ENCODE assay signal across 26 mouse cellular contexts in the genomic region with DNA sequence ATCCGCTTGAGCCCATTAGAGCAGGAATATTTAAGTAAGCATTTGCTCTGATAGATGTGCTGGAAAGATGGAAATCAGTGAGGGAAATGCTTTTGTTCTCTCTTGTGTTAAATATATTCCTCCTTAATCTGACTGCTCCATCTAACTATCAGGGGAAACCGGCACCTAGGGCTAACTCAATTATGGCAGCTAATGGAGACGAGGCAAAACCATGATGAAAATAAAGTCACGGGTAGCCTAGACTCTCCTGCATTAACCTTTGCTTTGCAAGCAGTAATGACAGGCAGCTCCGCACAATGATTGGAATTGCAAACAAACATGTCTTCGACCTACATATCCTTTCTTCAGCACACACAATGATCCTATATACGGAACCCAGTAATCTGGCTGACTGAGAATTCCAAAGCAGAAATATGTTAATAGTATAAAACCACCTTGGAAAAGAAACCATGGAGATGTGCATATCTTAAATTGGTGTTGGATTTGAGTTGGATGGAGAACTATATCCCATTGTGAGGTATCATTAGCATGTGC.
DNase-seq lines count a peak whose midpoint lies in the region; ATAC-seq and TF ChIP-seq lines count a peak whose summit lies in the region.
"Had no signal": no experiment of that assay in that cellular context is flagged by ENCODE, and none has a peak within 500 bp of the region (broad histone marks: within the 10 kb centered on the region; RNA-seq: fewer than 3 reads in every experiment).

No protein-coding gene starts in this region.

- H3K27ac ChIP-seq in hindbrain, embryonic 11.5 days (ENCODE audit: low read depth, low read length), result 0 out of 2 replicates have a peak overlapping the region, but pooled peaks have one; percentile 36
- no peak overlapping the region for H3K27ac ChIP-seq in hindbrain, postnatal 0 days
- H3K27ac ChIP-seq in neural tube, embryonic 14.5 days (ENCODE audit: low read depth, low read length), result 0 out of 2 replicates have a peak overlapping the region, but pooled peaks have one; percentile 8
- no peak overlapping the region for H3K27ac ChIP-seq in neural tube, embryonic 15.5 days (replicated peaks)
- peak overlapping the region; percentile 66 for H3K27ac ChIP-seq in midbrain, embryonic 14.5 days (replicated peaks; ENCODE audit: low read depth, low read length)
- H3K27ac ChIP-seq in kidney, adult 2 months (ENCODE audit: insufficient read depth, low read depth, low read length), result no peak overlapping the region
- H3K27ac ChIP-seq: embryonic facial prominence, embryonic 13.5 days; forebrain, embryonic 10.5 days; liver, embryonic 14.5 days had no signal

- no peaks in the 10 kb centered on the region for H3K9me3 ChIP-seq in hindbrain, embryonic 11.5 days (ENCODE audit: control insufficient read depth, low read length)
- no peaks in the 10 kb centered on the region for H3K9me3 ChIP-seq in hindbrain, postnatal 0 days (ENCODE audit: low read length)
- no peaks in the 10 kb centered on the region for H3K9me3 ChIP-seq in neural tube, embryonic 14.5 days (ENCODE audit: control insufficient read depth, low read length)
- no peaks in the 10 kb centered on the region for H3K9me3 ChIP-seq in neural tube, embryonic 15.5 days (replicated peaks)
- H3K9me3 ChIP-seq in midbrain, embryonic 14.5 days (ENCODE audit: control insufficient read depth, low read length), result no peaks in the 10 kb centered on the region
- H3K9me3 ChIP-seq: embryonic facial prominence, embryonic 13.5 days; forebrain, embryonic 10.5 days had no signal

- no peak overlapping the region for H3K4me3 ChIP-seq in hindbrain, embryonic 11.5 days (ENCODE audit: low read depth, low read length)
- H3K4me3 ChIP-seq in hindbrain, postnatal 0 days (ENCODE audit: low read length), result no peak overlapping the region
- no peak overlapping the region for H3K4me3 ChIP-seq in neural tube, embryonic 14.5 days (ENCODE audit: low read depth, low read length)
- no peak overlapping the region for H3K4me3 ChIP-seq in neural tube, embryonic 15.5 days (replicated peaks)
- no peak overlapping the region for H3K4me3 ChIP-seq in midbrain, embryonic 14.5 days (replicated peaks; ENCODE audit: low read depth, low read length)
- no peak overlapping the region for H3K4me3 ChIP-seq in kidney, adult 2 months (ENCODE audit: insufficient read depth, low read depth, low read length)
- H3K4me3 ChIP-seq: embryonic facial prominence, embryonic 13.5 days; forebrain, embryonic 10.5 days; myocyte had no signal

- H3K4me1 ChIP-seq in hindbrain, embryonic 11.5 days (replicated peaks; ENCODE audit: control insufficient read depth, insufficient read depth, low read length), result no peaks in the 10 kb centered on the region
- no peaks in the 10 kb centered on the region; the same call in 1 of the 2 replicates for H3K4me1 ChIP-seq in hindbrain, postnatal 0 days (ENCODE audit: insufficient read depth, low read length)
- peaks cover 11% of the 10 kb centered on the region; the same call in 1 of the 2 replicates for H3K4me1 ChIP-seq in neural tube, embryonic 14.5 days (ENCODE audit: control insufficient read depth, insufficient read depth, low read length)
- H3K4me1 ChIP-seq in neural tube, embryonic 15.5 days, result peaks cover 13% of the 10 kb centered on the region; the same call in 1 of the 2 replicates
- H3K4me1 ChIP-seq in midbrain, embryonic 14.5 days (ENCODE audit: control insufficient read depth, insufficient read depth, low read length), result peaks cover 31% of the 10 kb centered on the region
- H3K4me1 ChIP-seq in kidney, adult 2 months (ENCODE audit: control insufficient read depth, insufficient read depth, low read length), result no peaks in the 10 kb centered on the region
- H3K4me1 ChIP-seq: embryonic facial prominence, embryonic 13.5 days; forebrain, embryonic 10.5 days had no signal

- H3K27me3 ChIP-seq in hindbrain, embryonic 11.5 days (ENCODE audit: control insufficient read depth, insufficient read depth, low read length), result no peaks in the 10 kb centered on the region
- no peaks in the 10 kb centered on the region for H3K27me3 ChIP-seq in hindbrain, postnatal 0 days (ENCODE audit: insufficient read depth, low read length)
- no peaks in the 10 kb centered on the region for H3K27me3 ChIP-seq in neural tube, embryonic 14.5 days (ENCODE audit: control insufficient read depth, insufficient read depth, low read length)
- no peaks in the 10 kb centered on the region for H3K27me3 ChIP-seq in neural tube, embryonic 15.5 days (replicated peaks)
- no peaks in the 10 kb centered on the region for H3K27me3 ChIP-seq in midbrain, embryonic 14.5 days (ENCODE audit: control insufficient read depth, insufficient read depth, low read length)
- H3K27me3 ChIP-seq in kidney, adult 2 months (replicated peaks; ENCODE audit: control insufficient read depth, insufficient read depth, low read length), result no peaks in the 10 kb centered on the region

- no peak overlapping the region for H3K4me2 ChIP-seq in hindbrain, embryonic 11.5 days (replicated peaks; ENCODE audit: low read depth, low read length)
- H3K4me2 ChIP-seq in hindbrain, postnatal 0 days (ENCODE audit: low read depth, low read length), result no peak overlapping the region
- H3K4me2 ChIP-seq in neural tube, embryonic 14.5 days (ENCODE audit: low read depth, low read length), result no peak overlapping the region
- no peak overlapping the region for H3K4me2 ChIP-seq in neural tube, embryonic 15.5 days
- no peak overlapping the region for H3K4me2 ChIP-seq in midbrain, embryonic 14.5 days (ENCODE audit: low read length)
- H3K4me2 ChIP-seq: embryonic facial prominence, embryonic 13.5 days had no signal

- no peaks in the 10 kb centered on the region for H3K36me3 ChIP-seq in hindbrain, embryonic 11.5 days (ENCODE audit: control insufficient read depth, insufficient read depth, low read length)
- no peaks in the 10 kb centered on the region; the same call in 1 of the 2 replicates for H3K36me3 ChIP-seq in hindbrain, postnatal 0 days (ENCODE audit: insufficient read depth, low read length)
- H3K36me3 ChIP-seq in neural tube, embryonic 14.5 days (ENCODE audit: control insufficient read depth, insufficient read depth, low read length), result no peaks in the 10 kb centered on the region
- H3K36me3 ChIP-seq in neural tube, embryonic 15.5 days, result no peaks in the 10 kb centered on the region
- 0 out of 2 replicates have a peak, but pooled peaks cover under 1% of the 10 kb centered on the region for H3K36me3 ChIP-seq in midbrain, embryonic 14.5 days (ENCODE audit: control insufficient read depth, insufficient read depth, low read length)
- no peaks in the 10 kb centered on the region for H3K36me3 ChIP-seq in kidney, adult 2 months (ENCODE audit: control insufficient read depth, insufficient read depth, low read length)
- H3K36me3 ChIP-seq: embryonic facial prominence, embryonic 13.5 days; forebrain, embryonic 10.5 days had no signal

- no peak for TF ChIP-seq CTCF in hindbrain, postnatal 0 days (IDR thresholded peaks at IDR 0.05; ENCODE audit: low read depth)
- TF ChIP-seq CTCF in kidney, adult 2 months (conservative IDR thresholded peaks at IDR 0.05; ENCODE audit: insufficient read depth, insufficient read length, low read depth, low read length), result no peak

- no peak for TF ChIP-seq POLR2A in kidney, adult 2 months (IDR thresholded peaks at IDR 0.05; ENCODE audit: low read depth, low read length)

- no peak for DNase-seq in hindbrain, embryonic 11.5 days (ENCODE audit: low spot score)
- no peak for DNase-seq in hindbrain, postnatal 0 days (ENCODE audit: low spot score)
- no peak for DNase-seq in midbrain, embryonic 14.5 days
- no peak for DNase-seq in adrenal gland, adult 18-20 months (ENCODE audit: low spot score in 2 of 2)
- DNase-seq in kidney, adult 2 months, result no peak
- DNase-seq: adrenal gland, postnatal 14 days; cerebellum, adult 18-20 months; cerebellum, postnatal 10 days; gastrocnemius, postnatal 14 days; heart, postnatal 14 days; kidney, postnatal 14 days; layer of hippocampus, adult 9-11 months; liver; lung, adult 2 months; lung, postnatal 10 days; right cerebral cortex, postnatal 25 days; thymus, adult 2 months; thymus, postnatal 36 days had no signal

- 73% methylated on average over 7 of the region's 7 CpGs for WGBS in hindbrain, embryonic 11.5 days
- 75% methylated on average over 7 of the region's 7 CpGs for WGBS in hindbrain, postnatal 0 days
- 56% methylated on average over 7 of the region's 7 CpGs for WGBS in neural tube, embryonic 14.5 days
- 67% methylated on average over 7 of the region's 7 CpGs for WGBS in neural tube, embryonic 15.5 days
- WGBS in midbrain, embryonic 14.5 days, result 45% methylated on average over 7 of the region's 7 CpGs
- WGBS in kidney, adult 2 months, result 87% methylated on average over 7 of the region's 7 CpGs

- peak; percentile 39; the same call in 1 of the 2 replicates for ATAC-seq in hindbrain, embryonic 11.5 days (ENCODE audit: low FRiP score)
- no peak for ATAC-seq in hindbrain, postnatal 0 days
- ATAC-seq in neural tube, embryonic 14.5 days (ENCODE audit: low read depth), result 0 out of 2 replicates have a peak, but pooled peaks have one; percentile 26
- ATAC-seq in neural tube, embryonic 15.5 days (ENCODE audit: low FRiP score), result no peak
- ATAC-seq in midbrain, embryonic 14.5 days (ENCODE audit: low FRiP score, low TSS enrichment), result no peak
- ATAC-seq: intestine, postnatal 0 days; Patski had no signal

- H3K9ac ChIP-seq in hindbrain, embryonic 11.5 days (ENCODE audit: low read depth, low read length), result no peak overlapping the region
- no peak overlapping the region for H3K9ac ChIP-seq in hindbrain, postnatal 0 days (replicated peaks; ENCODE audit: low read length)
- H3K9ac ChIP-seq in neural tube, embryonic 14.5 days (replicated peaks; ENCODE audit: low read depth, low read length), result no peak overlapping the region
- H3K9ac ChIP-seq in neural tube, embryonic 15.5 days (replicated peaks), result no peak overlapping the region
- no peak overlapping the region for H3K9ac ChIP-seq in midbrain, embryonic 14.5 days (replicated peaks; ENCODE audit: low read length)
- H3K9ac ChIP-seq: embryonic facial prominence, embryonic 13.5 days; liver, embryonic 14.5 days had no signal

Comparison
In these comparisons a context has a peak if more than half of its experiments do, and no peak if none do; other contexts are left out.
1. ATAC-seq: peak in hindbrain, embryonic 11.5 days (single experiment) and neural tube, embryonic 14.5 days (single experiment); none in hindbrain, postnatal 0 days (single experiment), neural tube, embryonic 15.5 days (single experiment) and midbrain, embryonic 14.5 days (single experiment).
2. H3K27ac ChIP-seq: peak in hindbrain, embryonic 11.5 days (single experiment), neural tube, embryonic 14.5 days (single experiment) and midbrain, embryonic 14.5 days (single experiment); none in hindbrain, postnatal 0 days (single experiment), neural tube, embryonic 15.5 days (single experiment) and kidney, adult 2 months (single experiment).